In the genomic region with DNA sequence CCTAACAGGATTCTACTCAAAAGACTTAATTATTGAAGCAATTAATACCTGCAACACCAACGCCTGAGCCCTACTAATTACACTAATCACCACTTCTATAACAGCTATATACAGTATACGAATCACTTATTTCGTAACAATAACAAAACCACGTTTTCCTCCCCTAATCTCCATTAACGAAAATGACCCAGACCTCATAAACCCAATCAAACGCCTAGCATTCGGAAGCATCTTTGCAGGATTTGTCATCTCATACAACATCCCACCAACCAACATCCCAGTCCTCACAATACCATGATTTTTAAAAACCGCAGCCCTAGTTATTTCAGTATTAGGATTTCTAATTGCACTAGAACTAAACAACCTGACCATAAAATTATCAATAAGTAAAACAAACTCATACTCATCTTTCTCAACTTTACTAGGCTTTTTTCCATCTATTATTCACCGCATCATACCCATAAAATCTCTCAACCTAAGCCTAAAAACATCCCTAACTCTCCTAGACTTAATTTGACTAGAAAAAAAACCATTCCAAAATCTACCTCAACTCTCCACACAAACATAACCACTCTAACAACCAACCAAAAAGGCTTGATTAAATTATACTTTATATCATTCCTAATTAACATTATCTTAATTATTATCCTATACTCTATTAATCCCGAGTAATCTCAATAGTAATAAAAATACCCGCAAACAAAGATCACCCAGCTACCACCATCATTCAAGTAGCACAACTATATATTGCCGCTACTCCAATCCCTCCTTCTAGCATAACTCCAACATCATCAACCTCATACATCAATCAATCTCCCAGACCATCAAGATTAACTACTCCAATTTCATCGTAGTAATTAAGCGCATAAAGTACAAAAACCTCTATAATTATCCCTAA, we compare ENCODE assay signal across 8 mouse cellular contexts.
DNase-seq lines count a peak whose midpoint lies in the region; ATAC-seq and TF ChIP-seq lines count a peak whose summit lies in the region.

No protein-coding gene starts in this region.

- intact Hi-C loops in heart, postnatal 14 days (cut with DNase I): no loop called here

- no peak overlapping the region for H3K27ac ChIP-seq in heart, embryonic 14.5 days (replicated peaks in 1 of 2; ENCODE audit: control insufficient read depth in 1 of 2, insufficient read depth in 1 of 2, low read depth in 2 of 2, low read length in 2 of 2)
- no peak overlapping the region for H3K27ac ChIP-seq in cerebellum, adult 2 months (ENCODE audit: insufficient read depth, low read length)

- ATAC-seq in heart, embryonic 14.5 days (ENCODE audit: insufficient number of reproducible peaks, insufficient read depth, low FRiP score, low read depth): peak; percentile 100
- ATAC-seq in hematopoietic stem cell, adult 5-6 weeks (replicated peaks in 1 of 2; ENCODE audit: insufficient read depth in 1 of 2, low FRiP score in 2 of 2, low TSS enrichment in 1 of 2, low read depth in 1 of 2, poor library complexity in 2 of 2, severe bottlenecking in 2 of 2): peak; percentile 84 to 91
- peak; percentile 85 for ATAC-seq in megakaryocyte, adult 5-6 weeks (ENCODE audit: poor library complexity, severe bottlenecking)

- DNase-seq in heart, postnatal 14 days: no peak
- peak; percentile 42 for DNase-seq in MN1 (ENCODE audit: low spot score)
- no peak for DNase-seq in ovary, adult 18-20 months (ENCODE audit: low spot score)
- DNase-seq in layer of hippocampus, adult 9-11 months: no peak
- no peak for DNase-seq in cerebellum, adult 2 months

- no peaks in the 10 kb centered on the region for H3K36me3 ChIP-seq in heart, embryonic 14.5 days (ENCODE audit: control insufficient read depth, insufficient read depth, low read length)

- 0 out of 2 replicates have a peak, but pooled peaks cover 2% of the 10 kb centered on the region for H3K9me3 ChIP-seq in heart, embryonic 14.5 days (ENCODE audit: control insufficient read depth, low read length)

- H3K4me3 ChIP-seq in heart, embryonic 14.5 days (ENCODE audit: control insufficient read depth in 1 of 2, insufficient read depth in 1 of 2, low read depth in 1 of 2, low read length in 2 of 2): no peak overlapping the region
- no peak overlapping the region for H3K4me3 ChIP-seq in cerebellum, adult 2 months (replicated peaks; ENCODE audit: insufficient read depth, low read depth, low read length)

- no peaks in the 10 kb centered on the region for H3K4me1 ChIP-seq in heart, embryonic 14.5 days (ENCODE audit: control insufficient read depth in 2 of 2, insufficient read depth in 2 of 2, low read length in 2 of 2)
- no peaks in the 10 kb centered on the region for H3K4me1 ChIP-seq in cerebellum, adult 2 months (ENCODE audit: control insufficient read depth, insufficient read depth, low read length)

- TF ChIP-seq POLR2A in cerebellum, adult 2 months (IDR thresholded peaks at IDR 0.05; ENCODE audit: borderline replicate concordance, insufficient read depth, low read length): no peak

- no peak overlapping the region for H3K4me2 ChIP-seq in heart, embryonic 14.5 days (ENCODE audit: low read length)

- no peak overlapping the region for H3K9ac ChIP-seq in heart, embryonic 14.5 days (ENCODE audit: low read length)

- no peaks in the 10 kb centered on the region for H3K27me3 ChIP-seq in heart, embryonic 14.5 days (ENCODE audit: control insufficient read depth, insufficient read depth, low read length)
- no peaks in the 10 kb centered on the region for H3K27me3 ChIP-seq in cerebellum, adult 2 months (ENCODE audit: control insufficient read depth, insufficient read depth, low read length)

- 82% methylated on average over 14 of the region's 14 CpGs for whole genome bisulfite sequencing in heart, embryonic 14.5 days
- whole genome bisulfite sequencing in cerebellum, adult 2 months: 94% methylated on average over 14 of the region's 14 CpGs

- TF ChIP-seq CTCF in cerebellum, adult 2 months (IDR thresholded peaks at IDR 0.05; ENCODE audit: borderline replicate concordance, insufficient read depth, low read depth, low read length): no peak
